Mouse (Mus musculus) left cerebral cortex, postnatal 36 days (tissue): ENCODE data around the gene Ctla4. TPM values are rescaled to one million over a fixed set of nuclear protein-coding genes. Genes with fewer than 3 reads are reported as not detected.

Experiments used
- DNase-seq, 2 experiments: peaks; one replicate each; pipeline ENCODE4 v3.0.0; 2021 to 2022; ENCODE audit warnings: low spot score in 2 of 2, mixed read lengths in 1 of 2
- intact Hi-C: fragments of 180-260 bp; cut with DNase I; formaldehyde crosslinking; loops from one replicate; pipeline ENCODE4 v1.15.1; 2025
- total RNA-seq, 2 experiments: library from RNA; stranded (reverse); gene quantifications; 2 replicates each; pipeline ENCODE4 v1.2.3; 2021

Ctla4 gene
- not detected for total RNA-seq

GRCm38 (mm10) chr1:60886981-60887380 is at the start of gene Ctla4:
Ctla4 (plus strand) TSS chr1:60887000.
- DNase-seq: no peak
- intact Hi-C loops: no loop called here

- no peak for DNase-seq
- intact Hi-C loops: no loop called here
Measured at GRCm38 (mm10) chr1:60839161-60839560, 47.6 kb upstream of the Ctla4 start.

- intact Hi-C loops: loop anchor here (5.0 kb wide), 2 partner anchors 123 to 278 kb away; partner anchors contain the start of gene Raph1
- DNase-seq: peak in 1 of 2 experiments; percentile 57
Measured at GRCm38 (mm10) chr1:60845318-60846060, 41.3 kb upstream of the Ctla4 start.

GRCm38 (mm10) chr1:60846616-60847275 is 40.1 kb upstream of the Ctla4 start:
- DNase-seq: peak; percentile 77
- intact Hi-C loops: loop anchor here (5.0 kb wide), 2 partner anchors 124 to 279 kb away; partner anchors contain the start of gene Raph1

- intact Hi-C loops: loop anchor here (5.0 kb wide), 2 partner anchors 127 to 282 kb away; partner anchors contain the start of gene Raph1
- DNase-seq: peak in 1 of 2 experiments; percentile 62
Measured at GRCm38 (mm10) chr1:60849112-60849511, 37.7 kb upstream of the Ctla4 start.

- no peak for DNase-seq
- intact Hi-C loops: loop anchor here (5.0 kb wide), 2 partner anchors 128 to 283 kb away; partner anchors contain the start of gene Raph1
Measured at GRCm38 (mm10) chr1:60849816-60850215, 37.0 kb upstream of the Ctla4 start.

- intact Hi-C loops: no loop called here
- DNase-seq: no peak
Measured at GRCm38 (mm10) chr1:60851041-60851781, 35.6 kb upstream of the Ctla4 start.

GRCm38 (mm10) chr1:60852075-60852769 is 34.6 kb upstream of the Ctla4 start:
- DNase-seq: no peak
- intact Hi-C loops: no loop called here

- DNase-seq: no peak
Measured at GRCm38 (mm10) chr1:60852770-60853147, 34.0 kb upstream of the Ctla4 start.

GRCm38 (mm10) chr1:60853330-60853956 is 33.4 kb upstream of the Ctla4 start:
- intact Hi-C loops: no loop called here
- no peak for DNase-seq

More at GRCm38 (mm10) chr1:60852770-60853147, 34.0 kb upstream of the Ctla4 start:
- intact Hi-C loops: no loop called here

- no peak for DNase-seq
- intact Hi-C loops: no loop called here
Measured at GRCm38 (mm10) chr1:60853991-60854390, 32.8 kb upstream of the Ctla4 start.

- no peak for DNase-seq
- intact Hi-C loops: no loop called here
Measured at GRCm38 (mm10) chr1:60857351-60858220, 29.2 kb upstream of the Ctla4 start.

- no peak for DNase-seq
- intact Hi-C loops: no loop called here
Measured at GRCm38 (mm10) chr1:60859159-60859558, 27.6 kb upstream of the Ctla4 start.

GRCm38 (mm10) chr1:60859842-60860241 is 27.0 kb upstream of the Ctla4 start:
- DNase-seq: no peak
- intact Hi-C loops: loop anchor here (5.0 to 10.0 kb wide), 4 partner anchors 82 to 585 kb away; partner anchors contain the start of genes Abi2 and Cyp20a1

- DNase-seq: peak in 1 of 2 experiments; percentile 27
- intact Hi-C loops: loop anchor here (5.0 to 10.0 kb wide), 4 partner anchors 82 to 586 kb away; partner anchors contain the start of genes Abi2 and Cyp20a1
Measured at GRCm38 (mm10) chr1:60860357-60860946, 26.3 kb upstream of the Ctla4 start.

GRCm38 (mm10) chr1:60860955-60861354 is 25.8 kb upstream of the Ctla4 start:
- intact Hi-C loops: loop anchor here (5.0 to 10.0 kb wide), 4 partner anchors 81 to 586 kb away; partner anchors contain the start of genes Abi2 and Cyp20a1
- peak in 1 of 2 experiments; percentile 44 for DNase-seq

GRCm38 (mm10) chr1:60861431-60861830 is 25.4 kb upstream of the Ctla4 start:
- intact Hi-C loops: loop anchor here (5.0 to 10.0 kb wide), 4 partner anchors 81 to 587 kb away; partner anchors contain the start of genes Abi2 and Cyp20a1
- no peak for DNase-seq
